Mouse (Mus musculus) cerebellum, adult (tissue): ENCODE data around the gene Klf13.

Experiments used
- ATAC-seq: cut with Nextera tagmentation; 2 replicates; pipeline ENCODE4 v1.9.2; 2017; ENCODE audit warnings: mild to moderate bottlenecking, moderate library complexity, mixed read lengths; ENCODE audit not compliant: insufficient number of reproducible peaks, low FRiP score, low TSS enrichment

The Klf13 gene

DNA sequence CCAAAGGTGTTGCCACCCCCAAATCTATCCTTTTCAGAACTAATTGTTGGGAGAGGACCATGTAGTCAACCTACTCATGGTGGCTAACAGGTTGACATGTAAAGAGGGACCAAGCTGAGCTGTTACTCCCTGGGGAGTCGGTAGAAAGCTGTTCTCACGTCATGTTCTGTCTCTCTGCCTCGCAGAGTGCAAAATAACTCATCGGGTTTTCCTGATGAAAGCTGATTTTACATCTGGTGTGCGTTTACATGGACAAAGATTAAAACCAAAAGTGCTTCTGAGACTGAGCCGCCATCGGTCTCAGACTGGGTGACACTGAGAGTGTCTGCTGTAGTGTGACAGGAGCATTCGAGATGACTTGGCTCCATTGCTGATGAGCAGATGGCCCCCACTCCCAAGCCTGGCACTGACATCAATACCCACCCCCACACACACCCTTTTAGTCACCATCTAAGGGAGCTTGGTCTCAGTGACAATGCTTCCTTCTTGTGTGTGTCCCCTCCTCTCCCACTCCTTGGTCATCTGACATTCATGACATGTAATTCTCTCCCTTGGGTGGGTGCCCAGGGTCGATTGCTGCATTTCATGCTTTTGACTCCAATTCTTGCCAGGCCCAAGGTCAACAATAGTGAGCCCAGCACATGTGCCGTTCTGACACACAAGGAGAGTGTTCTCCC, 12.4 kb upstream of the Klf13 start:
- ATAC-seq, result peak; percentile 76; the same call in 1 of the 2 replicates

DNA sequence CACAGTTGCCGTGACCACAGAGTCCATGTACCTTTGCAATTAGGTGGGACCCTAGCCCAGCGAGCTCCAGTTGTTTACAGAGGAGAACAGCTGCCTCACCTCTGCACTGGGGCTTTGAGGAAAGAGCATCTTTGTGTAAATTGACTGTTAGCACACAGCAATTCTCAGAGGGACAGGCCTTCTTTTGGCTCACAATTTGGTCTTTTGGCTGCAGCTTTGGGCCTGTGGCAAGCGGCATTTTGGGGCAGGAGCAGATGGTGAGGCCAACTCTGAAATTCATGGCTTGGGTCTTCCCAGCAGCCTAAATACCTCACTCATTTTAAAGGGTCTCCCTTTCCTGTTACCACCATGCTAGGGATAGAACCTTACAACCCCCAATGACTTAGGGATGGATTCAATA, 10.5 kb upstream of the Klf13 start:
- no peak for ATAC-seq

DNA sequence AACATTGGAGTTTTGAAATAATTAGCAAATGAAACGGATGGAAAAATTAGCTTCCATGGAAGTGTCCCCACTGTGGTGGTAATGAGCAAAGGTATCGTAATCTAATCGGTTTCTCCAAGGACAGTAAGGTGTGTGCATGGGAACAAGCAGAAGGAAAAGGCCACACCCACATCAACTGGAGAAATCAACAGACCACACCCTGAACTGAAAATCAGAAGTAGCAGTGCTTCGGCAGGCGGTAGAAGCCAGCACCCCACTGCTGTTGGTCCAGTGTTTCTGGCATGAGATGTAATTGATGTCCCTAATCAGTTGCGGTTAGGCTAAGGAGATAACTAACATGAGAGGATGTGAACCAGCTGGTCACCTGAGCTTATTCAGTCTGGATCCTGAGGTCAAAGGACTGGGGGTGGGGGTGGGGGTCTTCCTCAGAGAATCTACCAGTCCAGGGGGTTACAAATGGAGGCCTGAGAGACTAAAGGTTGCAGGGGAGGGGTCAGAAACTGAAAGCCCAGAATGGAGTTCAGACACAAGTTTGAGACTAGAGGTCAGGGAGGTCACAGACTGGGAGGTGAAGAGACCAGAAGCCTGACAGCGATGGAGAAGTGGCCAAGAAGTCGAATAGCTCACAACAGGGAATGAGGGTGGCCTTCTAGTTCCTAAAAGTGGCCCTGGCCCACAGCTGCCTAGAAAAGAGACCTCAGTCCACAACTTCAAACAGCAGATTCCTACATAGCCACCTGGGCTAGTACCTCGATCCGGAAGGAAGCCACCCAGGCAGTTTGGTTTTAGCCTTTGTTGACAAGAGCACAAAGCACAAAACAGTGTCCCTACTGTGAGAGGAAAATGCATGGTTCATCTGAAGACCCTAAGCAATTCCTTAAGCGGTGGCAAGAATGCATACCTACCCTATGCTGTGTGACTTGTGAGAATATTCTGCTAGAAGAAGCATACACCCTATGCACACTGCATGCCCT, 9.1 kb upstream of the Klf13 start:
- no peak for ATAC-seq

DNA sequence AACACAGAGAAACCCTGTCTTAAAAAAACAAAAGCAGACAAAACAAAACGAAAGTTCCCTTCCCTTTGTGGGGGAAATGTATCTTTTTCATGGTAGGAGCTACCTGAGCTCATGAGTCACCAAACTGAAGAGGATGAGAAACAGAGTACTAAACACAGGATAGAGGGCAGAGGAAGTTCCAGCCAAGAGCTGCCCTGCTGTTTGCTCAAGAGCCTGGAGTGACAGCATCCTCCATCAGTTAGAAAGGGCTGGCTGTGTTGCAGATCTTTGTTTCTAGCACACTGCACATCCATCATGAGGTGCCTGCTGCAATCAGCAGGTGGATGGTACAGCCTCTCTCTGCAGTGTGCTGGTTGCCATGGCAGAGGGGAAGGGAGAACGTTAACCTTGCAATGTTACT, 5.2 kb upstream of the Klf13 start:
- no peak for ATAC-seq

DNA sequence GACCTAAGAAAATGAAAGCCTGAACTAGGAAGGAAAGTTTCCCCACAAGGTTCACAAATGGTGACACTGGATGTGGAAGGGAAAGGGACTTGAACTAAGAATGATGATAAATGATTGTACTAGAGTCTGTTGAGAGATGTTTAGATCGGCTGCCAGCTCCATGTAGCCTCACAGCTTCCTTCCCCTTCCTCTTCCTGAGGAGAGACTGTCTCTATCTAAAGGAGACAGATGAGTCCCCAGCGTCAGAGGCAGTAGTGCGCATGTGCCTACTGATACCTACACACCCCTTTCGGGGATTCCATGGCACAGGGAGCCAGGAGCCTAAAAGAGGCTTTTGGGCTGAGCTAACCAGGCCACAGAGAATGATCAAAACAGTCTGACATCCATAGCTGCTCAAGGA, 2.8 kb upstream of the Klf13 start:
- no peak for ATAC-seq

DNA sequence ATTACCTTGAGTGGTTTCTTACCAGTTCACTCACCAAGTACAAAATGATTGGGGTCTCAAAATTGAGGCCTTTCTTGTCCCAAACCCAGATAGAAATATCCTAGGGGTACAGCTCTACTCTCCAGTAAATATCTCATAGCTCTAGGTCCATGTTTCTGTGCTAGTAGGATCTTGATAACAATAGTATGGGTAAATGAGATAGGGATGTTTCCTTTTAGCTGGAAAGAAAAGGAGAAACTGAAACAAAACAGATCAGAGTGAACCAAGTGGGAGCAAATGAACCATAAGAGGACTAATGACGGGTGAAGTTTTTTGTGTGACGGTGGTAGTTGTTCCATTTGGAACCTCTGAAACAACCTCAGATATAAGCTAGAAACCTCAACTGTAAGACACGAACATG, 2.3 kb upstream of the Klf13 start:
- no peak for ATAC-seq

DNA sequence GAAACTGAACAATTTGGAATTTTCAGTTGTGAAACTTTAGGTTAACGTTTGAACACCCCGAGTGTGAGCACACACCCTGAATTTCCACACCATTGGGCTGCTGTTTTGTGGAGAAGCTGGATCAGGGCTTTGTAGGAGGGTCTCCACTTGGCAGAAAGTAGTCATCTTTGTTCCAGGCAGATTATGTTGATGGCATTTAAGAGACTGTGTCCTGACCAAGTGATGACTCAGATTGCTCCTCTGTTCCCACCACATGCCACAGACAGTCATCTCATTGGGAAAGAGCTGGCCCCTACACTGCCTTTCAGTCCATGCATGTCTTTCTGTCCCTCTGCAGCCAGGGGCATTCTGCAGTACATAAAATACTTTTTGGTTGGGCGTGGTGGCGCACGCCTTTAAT, 1.6 kb upstream of the Klf13 start:
- ATAC-seq, result no peak

DNA sequence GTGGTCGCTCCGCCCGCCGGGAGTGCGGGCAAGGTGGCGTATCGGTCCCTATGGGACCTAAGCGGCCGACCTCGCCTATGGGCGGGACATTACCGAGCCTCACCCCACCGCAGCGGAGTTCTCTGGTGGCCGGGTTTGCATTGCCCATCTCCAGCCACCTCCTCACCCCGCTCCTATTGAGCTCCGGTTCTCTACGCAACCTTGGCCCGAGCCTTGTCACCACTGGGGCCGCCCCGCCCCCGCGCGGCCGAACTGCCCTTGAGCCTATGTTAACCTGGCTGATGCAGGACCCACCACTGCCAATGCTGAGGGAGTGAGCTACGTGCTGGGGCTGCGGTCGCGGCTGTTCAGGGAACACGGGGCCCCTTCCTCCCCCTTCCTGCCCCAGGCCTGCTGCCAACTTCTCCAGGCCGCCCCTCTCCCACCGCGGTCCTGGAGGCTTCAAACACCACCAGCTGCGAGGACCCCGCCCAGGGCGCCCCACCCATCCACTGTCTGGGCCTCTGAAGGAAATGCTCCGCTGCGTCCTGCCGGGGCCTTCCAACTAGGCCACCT, 759 bp upstream of the Klf13 start:
- peak; percentile 26 for ATAC-seq

- ATAC-seq, result peak; percentile 1; the same call in 1 of the 2 replicates
These were observed 425 bp downstream of the Klf13 start for GRCm38 (mm10) chr7:63938066-63938913.

DNA sequence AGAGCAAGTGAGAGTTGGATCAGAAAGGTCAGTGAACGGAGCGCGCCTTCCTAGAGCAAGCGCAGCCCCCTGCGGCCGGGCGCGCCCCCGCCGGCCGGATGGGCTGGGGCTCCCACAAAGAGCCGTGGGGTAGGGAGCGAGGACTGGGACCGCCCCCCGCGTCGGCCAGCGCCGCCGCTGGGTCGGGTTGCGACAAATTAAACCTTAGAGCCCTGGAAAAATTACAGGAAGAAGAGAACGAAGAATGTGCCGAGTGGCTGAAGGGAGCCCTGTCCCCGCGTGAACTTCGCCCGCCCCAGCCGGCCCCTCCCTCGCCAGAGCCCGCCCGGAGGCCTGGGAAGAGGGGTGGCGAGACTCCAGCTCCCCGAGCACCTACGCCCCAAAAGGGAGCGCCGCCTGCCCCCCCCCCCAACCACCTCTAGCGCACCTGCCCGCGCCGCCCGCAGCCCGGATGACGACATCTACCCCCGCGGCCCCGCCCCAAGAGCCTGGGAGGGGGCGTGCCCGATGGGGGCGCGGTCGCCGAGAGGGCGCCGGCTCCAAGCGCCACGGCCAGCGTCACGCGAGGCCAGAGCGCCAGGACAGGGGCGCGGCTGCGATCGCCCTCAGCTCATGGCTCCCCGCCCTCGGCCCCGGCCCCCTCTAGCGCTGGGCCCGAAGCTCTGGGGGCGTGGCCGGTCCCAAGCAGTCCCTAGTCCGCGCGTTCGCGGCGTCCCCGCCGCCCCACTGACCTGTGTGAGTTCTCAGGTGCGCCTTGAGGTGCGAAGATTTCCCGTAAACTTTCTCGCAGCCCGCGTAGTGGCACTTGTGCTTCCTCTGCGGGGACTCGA, 1.3 kb downstream of the Klf13 start:
- ATAC-seq, result 0 out of 2 replicates have a peak, but pooled peaks have one; percentile 5

DNA sequence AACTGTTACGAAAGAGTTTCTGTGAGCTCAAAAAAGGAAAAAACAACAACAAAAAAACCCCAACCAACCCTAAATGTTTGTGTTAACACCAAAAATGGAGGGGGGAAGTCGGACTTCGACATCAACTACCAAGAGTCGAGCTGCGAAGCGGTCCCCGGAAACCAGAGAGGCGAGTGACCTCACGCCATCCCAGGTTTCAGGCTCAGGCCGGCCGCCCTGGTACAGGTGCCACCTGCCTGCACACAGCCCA, 1.8 kb downstream of the Klf13 start:
- ATAC-seq, result no peak

GRCm38 (mm10) chr7:63936188-63936985, 2.3 kb downstream of the Klf13 start:
- ATAC-seq, result no peak

GRCm38 (mm10) chr7:63935809-63936187, 2.9 kb downstream of the Klf13 start:
- ATAC-seq, result no peak

GRCm38 (mm10) chr7:63934530-63934929, 4.2 kb downstream of the Klf13 start:
- ATAC-seq, result no peak

- ATAC-seq, result no peak
These were observed 4.8 kb downstream of the Klf13 start for GRCm38 (mm10) chr7:63933905-63934304.

DNA sequence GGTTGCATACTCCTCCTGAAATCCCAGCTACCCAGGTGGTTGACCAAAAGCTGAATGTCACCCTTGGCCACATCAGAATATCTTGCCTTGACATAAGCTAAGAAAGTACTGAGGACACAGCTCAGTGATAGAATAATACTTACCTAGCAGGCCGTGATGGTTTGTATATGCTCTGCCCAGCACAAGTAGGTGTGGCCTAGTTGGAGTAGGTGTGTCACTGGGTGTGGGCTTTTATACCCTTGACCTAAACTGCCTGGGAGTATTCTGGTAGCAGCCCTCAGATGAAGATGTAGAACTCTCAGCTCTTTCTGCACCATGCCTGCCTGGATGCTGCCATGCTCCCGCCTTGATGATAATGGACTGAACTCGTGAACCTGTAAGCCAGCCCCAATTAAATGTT, 6.3 kb downstream of the Klf13 start:
- ATAC-seq, result no peak

- ATAC-seq, result no peak
These were observed 7.9 kb downstream of the Klf13 start for GRCm38 (mm10) chr7:63930766-63931165.

GRCm38 (mm10) chr7:63930132-63930531, 8.6 kb downstream of the Klf13 start:
- ATAC-seq, result no peak

- no peak for ATAC-seq
These were observed 9.6 kb downstream of the Klf13 start for GRCm38 (mm10) chr7:63929080-63929479.
